Mouse (Mus musculus) embryonic facial prominence, embryonic 12.5 days (tissue): Measurements from ENCODE around the gene D17H6S53E. TPM values are rescaled to one million over a fixed set of nuclear protein-coding genes. Genes with fewer than 3 reads are reported as not detected.

Experiments used
- ATAC-seq: fragments of 200-750 bp; cut with Nextera tagmentation; 2 replicates; pipeline ENCODE4 v1.8.0; 2017; ENCODE audit not compliant: insufficient number of reproducible peaks, insufficient read depth, low FRiP score, low TSS enrichment
- H3K27ac ChIP-seq: fragments of 300-500 bp; sonication (generic); 2 replicates; pipeline ENCODE4 v1.5.1; 2016; ENCODE audit warnings: mild to moderate bottlenecking
- H3K27me3 ChIP-seq: fragments of 300-500 bp; sonication (generic); 2 replicates; pipeline ENCODE4 v1.6.1; 2016; ENCODE audit warnings: mild to moderate bottlenecking, moderate library complexity
- H3K36me3 ChIP-seq: fragments of 300-500 bp; sonication (generic); 2 replicates; pipeline ENCODE4 v1.6.1; 2016; ENCODE audit warnings: mild to moderate bottlenecking
- H3K4me1 ChIP-seq: fragments of 300-500 bp; sonication (generic); 2 replicates; pipeline ENCODE4 v1.6.1; 2016
- H3K4me2 ChIP-seq: fragments of 300-500 bp; sonication (generic); replicated peaks from 2 replicates; pipeline ENCODE4 v1.6.1; 2016; ENCODE audit warnings: mild to moderate bottlenecking, moderate library complexity
- H3K4me3 ChIP-seq: fragments of 300-500 bp; sonication (generic); 2 replicates; pipeline ENCODE4 v1.5.1; 2016; ENCODE audit warnings: mild to moderate bottlenecking
- H3K9ac ChIP-seq: fragments of 300-500 bp; sonication (generic); 2 replicates; pipeline ENCODE4 v1.6.1; 2016; ENCODE audit warnings: mild to moderate bottlenecking, moderate library complexity
- H3K9me3 ChIP-seq: fragments of 300-500 bp; sonication (generic); 2 replicates; pipeline ENCODE4 v1.6.1; 2016; ENCODE audit warnings: mild to moderate bottlenecking, moderate library complexity
- WGBS: fragments of 180-500 bp; shearing (Covaris S2); methylation state at CpG from one replicate; pipeline ENCODE4 v1.1.7; 2016; 5-methylcytosine and 5-hydroxymethylcytosine counted together
- polyA plus RNA-seq: library from polyadenylated mRNA; unstranded; fragments of >200 nt; fragmentation: Nextera tagmentation; extraction: Ambion mirVana; gene quantifications from 2 replicates; pipeline ENCODE4 v1.2.1, GENCODE M21; 2016

D17H6S53E gene
- polyA plus RNA-seq, 1 experiment from 2014 or later = 10.7 TPM

DNA sequence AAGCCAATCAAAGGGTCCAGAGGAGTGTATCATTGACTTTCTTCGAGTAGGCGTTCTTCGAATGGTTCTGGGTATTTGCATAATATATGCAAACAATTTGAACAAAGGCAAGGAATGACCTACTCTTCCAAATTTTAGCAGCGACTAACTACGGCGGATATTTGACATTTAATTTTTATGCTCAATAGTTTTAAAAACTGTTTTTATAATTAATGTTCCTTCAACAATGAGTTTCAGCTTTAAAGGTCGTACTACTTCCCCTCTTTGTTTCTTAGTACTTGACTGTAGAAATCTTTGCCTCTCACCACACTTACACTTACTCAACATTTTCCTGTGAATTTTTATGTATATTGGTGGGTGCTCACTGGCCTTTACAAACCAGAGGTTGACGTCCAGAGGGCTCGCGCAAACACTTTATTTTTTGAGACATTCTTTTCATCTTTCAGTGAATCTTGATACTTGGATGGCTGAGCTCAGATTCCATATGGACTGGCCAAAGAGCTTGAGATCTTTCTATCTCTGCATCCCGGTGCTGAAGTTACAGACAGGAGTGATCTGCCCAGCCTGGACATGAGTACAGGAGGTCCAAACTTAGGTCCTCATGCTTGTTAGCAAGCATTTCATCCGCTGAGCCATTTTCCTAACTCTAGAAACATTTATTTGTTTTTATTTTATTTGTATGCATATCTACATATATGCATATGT is 39.4 kb downstream of the D17H6S53E start:
- 22% methylated on average over 12 of the region's 12 CpGs for WGBS
- no peaks in the 10 kb centered on the region for H3K27me3 ChIP-seq
- peak; percentile 87 for ATAC-seq

DNA sequence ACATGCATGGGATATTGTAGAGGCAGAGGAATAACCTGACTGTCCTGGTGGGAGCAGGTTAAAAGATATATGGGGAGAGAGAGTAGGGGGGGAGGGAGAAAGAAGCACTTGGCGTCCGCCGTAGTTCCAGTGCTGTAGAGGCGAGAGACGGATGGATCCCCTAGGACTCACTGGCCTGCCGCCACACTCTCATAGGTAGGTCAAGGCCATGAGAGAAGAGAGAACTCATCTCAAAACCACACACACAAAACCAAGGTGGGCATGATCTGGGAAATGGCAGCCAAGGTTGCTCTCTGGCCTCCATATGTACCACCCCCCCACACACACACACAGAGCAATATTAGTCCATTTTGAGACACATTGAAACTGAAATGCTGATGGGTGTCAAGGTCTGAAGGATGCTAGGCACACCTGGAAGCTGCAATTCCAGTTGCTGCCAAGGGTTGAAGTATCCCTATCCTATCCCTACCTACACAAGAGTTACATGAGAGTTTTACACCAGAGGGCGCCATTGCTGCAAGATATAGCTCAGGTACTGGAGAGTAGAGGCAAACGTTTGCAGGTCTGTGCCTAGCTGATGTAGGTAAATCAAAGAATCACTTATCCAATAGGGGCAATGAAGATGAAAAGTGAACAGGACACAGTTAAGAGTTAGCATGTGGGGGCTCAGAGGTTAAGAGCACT is 40.3 kb downstream of the D17H6S53E start:
- Histone ChIP-seq H3K27me3 (no peaks in the 10 kb centered on the region), H3K36me3 (peaks cover 9% of the 10 kb centered on the region), H3K4me3 (no peak overlapping the region), H3K4me1 (peaks cover 18% of the 10 kb centered on the region), H3K9ac (no peak overlapping the region), H3K9me3 (no peaks in the 10 kb centered on the region), H3K4me2 (peak overlapping the region; percentile 45), H3K27ac (peak overlapping the region; percentile 97)
- ATAC-seq = no peak
- 67% methylated on average over 8 of the region's 8 CpGs for WGBS

More for the DNA sequence above, 39.4 kb downstream of the D17H6S53E start:
- H3K4me2 ChIP-seq = peak overlapping the region; percentile 45
- H3K9ac ChIP-seq = peak overlapping the region; percentile 100; the same call in 1 of the 2 replicates
- peaks cover 18% of the 10 kb centered on the region for H3K4me1 ChIP-seq
- no peaks in the 10 kb centered on the region for H3K9me3 ChIP-seq
- peak overlapping the region; percentile 99 for H3K4me3 ChIP-seq
- peaks cover 17% of the 10 kb centered on the region for H3K36me3 ChIP-seq
- H3K27ac ChIP-seq = peak overlapping the region; percentile 97

- Histone ChIP-seq H3K4me2 (no peak overlapping the region), H3K36me3 (no peaks in the 10 kb centered on the region), H3K4me3 (no peak overlapping the region), H3K9me3 (no peaks in the 10 kb centered on the region), H3K9ac (no peak overlapping the region), H3K27me3 (no peaks in the 10 kb centered on the region), H3K4me1 (peaks cover 10% of the 10 kb centered on the region), H3K27ac (no peak overlapping the region)
- WGBS = 87% methylated on average over 7 of the region's 7 CpGs
- no peak for ATAC-seq
These were observed 41.6 kb downstream of the D17H6S53E start for GRCm38 (mm10) chr17:35167794-35168193.

DNA sequence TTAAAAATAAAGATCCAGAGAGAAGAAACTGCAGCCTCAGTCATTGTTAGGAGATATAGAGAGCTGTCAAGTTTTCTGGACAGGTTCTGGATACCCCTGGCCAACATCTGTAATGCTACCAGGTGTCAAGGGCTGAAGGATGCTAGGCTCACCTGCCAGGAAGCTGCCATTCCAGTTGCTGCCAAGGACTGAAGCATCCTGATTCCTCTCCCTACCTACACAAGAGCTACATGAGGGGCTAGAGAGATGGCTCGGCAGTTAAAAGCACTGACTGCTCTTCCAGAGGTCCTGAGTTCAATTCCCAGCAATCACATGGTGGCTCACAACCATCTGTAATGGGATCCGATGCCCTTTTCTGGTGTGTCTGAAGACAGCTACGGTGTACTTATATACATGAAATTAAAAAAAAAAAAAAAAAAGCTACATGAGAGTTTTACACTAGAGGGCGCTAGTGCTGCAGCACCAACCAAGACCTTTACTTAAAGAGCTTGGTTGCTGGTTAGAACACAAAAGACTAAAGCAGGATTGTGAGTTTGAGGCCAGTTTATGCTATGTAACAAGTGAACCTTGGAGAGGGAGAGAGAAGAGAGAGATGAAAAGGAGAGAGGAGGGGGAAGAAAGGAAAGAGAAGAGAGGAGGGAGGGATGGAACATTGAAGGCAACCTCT is 42.5 kb downstream of the D17H6S53E start:
- Histone ChIP-seq H3K4me1 (peaks cover 6% of the 10 kb centered on the region; the same call in 1 of the 2 replicates), H3K27ac (no peak overlapping the region), H3K9me3 (no peaks in the 10 kb centered on the region), H3K9ac (no peak overlapping the region), H3K4me3 (no peak overlapping the region), H3K27me3 (no peaks in the 10 kb centered on the region), H3K4me2 (no peak overlapping the region), H3K36me3 (no peaks in the 10 kb centered on the region)
- 26% methylated on average over 4 of the region's 4 CpGs for WGBS
- ATAC-seq = no peak

DNA sequence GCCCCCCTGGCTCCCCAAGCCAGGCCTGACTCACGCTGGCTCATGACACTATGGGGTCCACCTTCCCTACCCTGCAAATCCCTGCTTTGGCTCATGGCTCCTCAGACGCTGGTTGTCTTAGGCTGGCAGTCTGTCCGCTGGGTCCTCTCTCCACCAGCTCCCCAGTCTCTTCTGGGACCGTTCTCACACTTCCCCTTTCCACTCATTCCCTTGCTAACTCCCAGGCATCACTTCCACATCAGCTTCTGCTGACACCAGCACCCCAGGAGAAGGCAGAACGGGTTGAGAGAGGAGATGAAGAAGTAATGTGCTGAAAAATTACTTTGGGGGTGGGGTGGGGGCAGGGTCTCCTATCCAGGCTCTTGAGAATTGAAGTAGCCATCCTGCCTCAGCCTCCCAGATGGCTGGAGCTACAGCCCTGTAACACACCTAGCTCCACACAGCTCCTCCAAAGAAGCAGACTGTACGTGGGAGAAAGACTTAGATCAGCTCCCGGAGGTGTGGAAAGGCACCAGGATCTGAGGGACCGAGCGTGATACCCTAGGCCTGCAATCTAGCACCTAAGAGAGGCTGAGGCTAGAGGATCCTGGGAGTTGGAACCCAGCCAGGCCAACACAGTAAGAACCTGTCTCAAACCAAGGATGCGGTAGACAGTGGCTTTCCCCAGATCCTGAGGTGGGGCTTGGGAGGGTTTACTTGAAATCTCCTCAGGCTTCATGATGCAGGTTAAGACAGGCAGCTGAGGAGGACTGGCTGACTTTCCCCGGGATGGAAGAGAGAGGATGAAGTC is 46.5 kb downstream of the D17H6S53E start:
- no peaks in the 10 kb centered on the region for H3K27me3 ChIP-seq
- no peaks in the 10 kb centered on the region for H3K9me3 ChIP-seq
- no peak overlapping the region for H3K27ac ChIP-seq
- no peak for ATAC-seq
- H3K36me3 ChIP-seq = no peaks in the 10 kb centered on the region
- no peak overlapping the region for H3K9ac ChIP-seq
- H3K4me2 ChIP-seq = no peak overlapping the region
- 68% methylated on average over 11 of the region's 11 CpGs for WGBS
- no peak overlapping the region for H3K4me3 ChIP-seq
- H3K4me1 ChIP-seq = no peaks in the 10 kb centered on the region

DNA sequence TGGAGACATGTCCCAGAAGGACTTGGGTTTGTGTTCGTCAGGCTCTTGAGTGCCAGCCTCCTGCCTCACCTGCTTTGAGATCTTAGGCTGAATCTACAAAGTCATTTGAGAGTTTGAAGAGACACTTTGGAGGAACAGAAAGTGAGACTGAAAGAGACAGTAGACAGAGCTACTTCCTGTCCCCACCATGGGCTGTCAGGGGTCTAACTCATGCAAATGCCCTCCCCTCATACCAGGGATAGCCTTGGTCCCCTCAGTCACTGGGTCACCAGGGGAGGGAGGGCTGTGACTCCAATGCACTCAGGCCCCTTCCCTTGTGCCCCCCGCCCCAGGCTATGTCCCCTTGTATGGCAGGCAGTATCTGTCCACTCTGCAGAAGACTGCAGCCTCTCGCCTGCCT is 47.2 kb downstream of the D17H6S53E start:
- Histone ChIP-seq H3K27me3 (no peaks in the 10 kb centered on the region), H3K9me3 (no peaks in the 10 kb centered on the region), H3K36me3 (no peaks in the 10 kb centered on the region), H3K4me1 (no peaks in the 10 kb centered on the region), H3K9ac (0 out of 2 replicates have a peak overlapping the region, but pooled peaks have one; percentile 24), H3K4me3 (no peak overlapping the region), H3K4me2 (no peak overlapping the region), H3K27ac (no peak overlapping the region)
- no peak for ATAC-seq
- 73% methylated on average over 3 of the region's 3 CpGs for WGBS

DNA sequence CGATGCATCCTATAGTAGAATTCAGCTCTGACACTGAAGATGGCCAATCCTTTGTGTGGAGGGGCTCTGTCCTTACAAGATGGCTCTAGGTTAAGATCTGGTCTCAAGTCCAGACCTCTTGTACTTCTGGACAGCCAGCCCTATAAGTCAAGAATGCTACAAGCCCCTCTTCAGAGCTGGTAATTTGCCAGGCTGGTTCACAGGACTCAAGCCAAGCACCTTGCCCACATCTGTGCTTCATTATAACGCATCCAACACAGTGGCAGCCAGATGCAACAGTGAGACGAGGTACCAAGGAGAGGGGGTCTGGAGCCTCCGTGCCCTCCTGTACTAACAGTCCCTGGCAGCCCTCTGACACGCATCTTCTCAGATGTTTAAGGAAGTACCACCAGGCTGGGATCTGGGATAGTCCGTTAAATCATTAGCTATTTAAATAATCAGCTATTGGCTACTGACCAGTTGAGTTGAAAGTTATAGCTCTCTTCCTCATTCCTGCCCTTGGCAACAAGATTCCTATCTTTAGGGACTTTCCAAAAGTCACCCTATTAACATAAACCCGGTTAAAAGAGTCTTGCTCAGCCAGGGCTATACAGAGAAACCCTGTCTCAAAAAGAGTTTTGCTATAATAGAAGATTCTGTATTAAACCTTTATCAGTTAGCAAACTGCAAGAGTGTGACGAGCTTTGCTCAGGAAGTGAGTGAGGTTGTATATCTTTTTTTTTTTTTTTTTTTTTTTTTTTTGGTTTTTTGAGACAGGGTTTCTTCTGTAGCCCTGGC is 48.2 kb downstream of the D17H6S53E start:
- Histone ChIP-seq H3K27me3 (no peaks in the 10 kb centered on the region), H3K4me2 (no peak overlapping the region), H3K4me3 (no peak overlapping the region), H3K9ac (0 out of 2 replicates have a peak overlapping the region, but pooled peaks have one; percentile 24), H3K27ac (no peak overlapping the region), H3K36me3 (no peaks in the 10 kb centered on the region), H3K4me1 (no peaks in the 10 kb centered on the region), H3K9me3 (no peaks in the 10 kb centered on the region)
- no peak for ATAC-seq
- WGBS = 52% methylated on average over 8 of the region's 8 CpGs

GRCm38 (mm10) chr17:35175382-35175781 is 49.2 kb downstream of the D17H6S53E start:
- Histone ChIP-seq H3K27me3 (no peaks in the 10 kb centered on the region), H3K36me3 (no peaks in the 10 kb centered on the region), H3K9ac (no peak overlapping the region), H3K4me3 (no peak overlapping the region), H3K27ac (no peak overlapping the region), H3K9me3 (no peaks in the 10 kb centered on the region), H3K4me2 (no peak overlapping the region), H3K4me1 (no peaks in the 10 kb centered on the region)
- WGBS = 77% methylated on average over 6 of the region's 6 CpGs
- ATAC-seq = no peak

GRCm38 (mm10) chr17:35175968-35176367 is 49.8 kb downstream of the D17H6S53E start, which contains the start of gene Aif1:
TSS of gene Aif1 (minus strand) at chr17:35176068.
- no peaks in the 10 kb centered on the region for H3K4me1 ChIP-seq
- no peaks in the 10 kb centered on the region for H3K9me3 ChIP-seq
- H3K4me2 ChIP-seq = no peak within 1 kb of the TSS
- no peak within 1 kb of the TSS for H3K9ac ChIP-seq
- ATAC-seq = no peak
- no peak within 1 kb of the TSS for H3K27ac ChIP-seq
- H3K27me3 ChIP-seq = no peaks in the 10 kb centered on the region
- H3K36me3 ChIP-seq = no peaks in the 10 kb centered on the region
- H3K4me3 ChIP-seq = no peak within 1 kb of the TSS
- 33% methylated on average over 2 of the region's 2 CpGs for WGBS
